Mouse (Mus musculus) lung, adult 2 months (tissue): ENCODE measurements around the gene Lipc. TPM values are rescaled to one million over a fixed set of nuclear protein-coding genes. Genes with fewer than 3 reads are reported as not detected.
A peak's percentile ranks its signal among the peaks of the same experiment; 100 is the strongest.

Experiments used
- DNase-seq: peaks from one replicate; pipeline ENCODE4 v3.0.0; 2022
- H3K4me1 ChIP-seq: fragments of 200-500 bp; 2 replicates; pipeline ENCODE4 v1.6.1; 2011; ENCODE audit warnings: low read length; ENCODE audit not compliant: control insufficient read depth, insufficient read depth
- H3K4me3 ChIP-seq: fragments of 200-500 bp; replicated peaks from 2 replicates; pipeline ENCODE3; 2011; ENCODE audit warnings: low read depth, mild to moderate bottlenecking, control low read depth, low read length; ENCODE audit errors: extremely low read depth
- CTCF ChIP-seq: fragments of 200-500 bp; IDR thresholded peaks from 2 replicates; pipeline ENCODE4 v1.5.1; 2011; ENCODE audit warnings: mild to moderate bottlenecking, low read length, control low read depth; ENCODE audit not compliant: insufficient read depth
- POLR2A ChIP-seq: fragments of 200-500 bp; IDR thresholded peaks from 2 replicates; pipeline ENCODE4 v1.6.1; 2011; ENCODE audit warnings: low read depth, mild to moderate bottlenecking, control low read depth, low read length, borderline replicate concordance; ENCODE audit errors: extremely low read depth
- WGBS: fragments of 180-500 bp; shearing (Covaris S2); methylation state at CpG from one replicate; pipeline ENCODE4 v1.1.7; 2018; 5-methylcytosine and 5-hydroxymethylcytosine counted together
- polyA plus RNA-seq: library from polyadenylated mRNA; depleted of rRNA; stranded (reverse); fragments of >200 nt; gene quantifications from 2 replicates; pipeline ENCODE4 v1.2.3, GENCODE M21; 2012

Gene Lipc
- polyA plus RNA-seq, 1 experiment = 0.25 TPM

DNA sequence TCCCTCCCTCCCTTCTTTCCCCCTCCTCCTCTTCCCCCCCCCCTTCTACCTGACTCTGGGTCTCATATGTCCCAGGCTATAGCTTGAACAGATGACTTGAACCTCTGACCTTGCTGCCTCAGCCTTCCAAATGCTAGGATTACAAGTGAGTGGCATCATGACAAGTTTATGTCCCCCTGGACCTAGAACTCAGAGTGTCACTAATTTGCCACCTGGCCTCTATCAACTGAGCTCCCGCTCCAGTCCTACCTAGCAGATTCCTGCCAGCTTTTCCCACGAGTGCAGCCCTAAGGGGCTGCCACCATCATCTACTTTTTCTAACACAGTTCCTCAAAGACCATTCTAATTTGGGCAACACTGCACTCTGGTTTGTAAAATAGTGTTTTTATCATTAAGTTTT lies 13.2 kb downstream of the Lipc start:
- no peak for TF ChIP-seq POLR2A
- H3K4me3 ChIP-seq = no peak overlapping the region
- no peak for DNase-seq
- peaks cover 6% of the 10 kb centered on the region for H3K4me1 ChIP-seq
- WGBS = 76% methylated on average over 2 of the region's 2 CpGs

DNA sequence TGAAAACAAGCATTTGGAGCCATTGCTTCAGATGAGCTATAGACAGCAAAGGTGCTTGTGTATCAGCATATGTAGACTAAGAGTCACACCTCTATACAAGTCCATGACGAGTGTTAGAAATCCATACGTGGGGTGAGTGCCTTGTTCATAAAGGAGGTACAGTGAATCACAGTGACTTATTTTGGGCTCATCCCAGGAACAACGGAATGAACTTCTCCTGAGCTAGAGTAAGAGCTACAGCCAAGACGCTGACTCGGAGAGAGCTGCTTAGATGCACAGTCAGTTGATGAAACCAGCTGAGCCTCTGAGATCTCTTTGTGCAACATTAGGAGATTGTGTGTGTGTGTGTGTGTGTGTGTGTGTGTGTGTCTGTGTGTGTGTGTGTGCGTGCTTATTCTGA lies 13.9 kb downstream of the Lipc start:
- TF ChIP-seq CTCF (no peak), POLR2A (no peak)
- Histone ChIP-seq H3K4me1 (peaks cover 6% of the 10 kb centered on the region), H3K4me3 (no peak overlapping the region)
- DNase-seq = no peak
- WGBS = 85% methylated on average over 6 of the region's 6 CpGs

GRCm38 (mm10) chr9:70934587-70935295 lies 17.3 kb downstream of the Lipc start:
- no peak for DNase-seq
- WGBS = 80% methylated on average over 8 of the region's 8 CpGs
- Histone ChIP-seq H3K4me1 (no peaks in the 10 kb centered on the region), H3K4me3 (no peak overlapping the region)
- TF ChIP-seq CTCF (no peak), POLR2A (no peak)

DNA sequence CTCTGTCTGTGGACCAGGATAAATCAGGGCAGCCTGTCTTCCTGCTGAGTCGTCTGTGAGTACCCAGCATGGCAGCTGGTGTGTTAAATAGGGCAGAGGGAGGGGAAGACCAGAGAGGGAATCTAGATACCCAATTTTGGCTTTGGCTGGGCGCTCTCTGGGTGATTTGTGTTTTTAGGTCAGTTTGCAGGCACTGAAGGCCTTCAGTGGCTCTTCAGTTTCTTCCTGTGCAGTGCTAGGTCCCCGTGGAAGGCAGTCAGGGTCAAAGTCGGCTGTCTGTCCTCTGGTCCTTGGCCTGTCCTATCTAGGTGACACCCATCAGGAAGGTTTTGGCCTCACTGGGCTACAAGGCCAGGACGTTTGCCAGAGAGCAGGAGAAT lies 21.4 kb downstream of the Lipc start:
- H3K4me1 ChIP-seq = no peaks in the 10 kb centered on the region
- no peak overlapping the region for H3K4me3 ChIP-seq
- 51% methylated on average over 5 of the region's 5 CpGs for WGBS
- TF ChIP-seq CTCF (no peak), POLR2A (no peak)
- DNase-seq = no peak

- no peaks in the 10 kb centered on the region for H3K4me1 ChIP-seq
- 51% methylated on average over 15 of the region's 15 CpGs for WGBS
- TF ChIP-seq POLR2A = no peak
- peak; percentile 57 for TF ChIP-seq CTCF
- DNase-seq = no peak
- no peak overlapping the region for H3K4me3 ChIP-seq
Observed at GRCm38 (mm10) chr9:70929840-70930640, 22.0 kb downstream of the Lipc start.

GRCm38 (mm10) chr9:70928472-70928871 lies 23.6 kb downstream of the Lipc start:
- DNase-seq = no peak
- 87% methylated on average over 1 of the region's 1 CpGs for WGBS
- H3K4me3 ChIP-seq = no peak overlapping the region
- TF ChIP-seq CTCF (no peak), POLR2A (no peak)
- H3K4me1 ChIP-seq = no peaks in the 10 kb centered on the region

GRCm38 (mm10) chr9:70927701-70928100 lies 24.3 kb downstream of the Lipc start:
- DNase-seq = no peak
- no peaks in the 10 kb centered on the region for H3K4me1 ChIP-seq
- H3K4me3 ChIP-seq = no peak overlapping the region
- TF ChIP-seq POLR2A (no peak), CTCF (no peak)

DNA sequence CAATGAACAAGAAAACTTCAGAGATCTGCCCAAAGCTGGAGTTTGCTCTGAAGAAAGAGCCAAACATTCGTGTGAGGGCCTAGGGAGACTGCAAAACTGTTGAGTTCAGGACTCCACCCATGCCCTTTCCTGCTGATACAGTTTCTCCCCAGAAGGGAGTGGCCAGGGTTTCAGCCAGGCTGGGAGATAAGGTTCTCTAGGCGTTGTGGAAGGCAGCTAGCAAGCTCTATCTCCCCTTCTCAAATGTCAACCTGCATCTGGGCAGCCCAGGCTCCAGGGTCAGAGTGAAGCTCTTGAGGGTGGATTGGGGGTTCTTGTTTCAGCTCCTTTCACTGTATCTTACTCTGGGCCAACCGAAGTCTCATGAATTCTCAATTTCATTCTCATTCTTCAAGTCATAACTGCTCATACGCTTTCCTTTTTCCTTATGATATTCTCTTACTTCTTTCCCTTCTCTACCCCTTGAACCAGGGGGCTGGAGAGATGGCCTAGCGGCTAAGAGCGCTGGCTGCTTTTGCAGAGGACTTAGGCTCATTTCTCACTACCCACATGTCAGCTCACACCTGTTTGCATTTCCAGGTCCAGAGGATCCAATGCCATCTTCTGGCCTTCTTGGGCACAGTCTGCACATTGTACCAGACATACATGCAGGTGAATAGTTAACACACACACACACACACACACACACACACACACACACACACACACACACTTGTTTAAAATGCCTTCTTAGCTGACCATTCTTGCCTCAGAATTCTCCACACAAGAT lies 25.0 kb downstream of the Lipc start:
- Histone ChIP-seq H3K4me1 (peaks cover 2% of the 10 kb centered on the region), H3K4me3 (no peak overlapping the region)
- DNase-seq = no peak
- no peak for TF ChIP-seq POLR2A
- TF ChIP-seq CTCF = no peak
- 66% methylated on average over 6 of the region's 6 CpGs for WGBS

DNA sequence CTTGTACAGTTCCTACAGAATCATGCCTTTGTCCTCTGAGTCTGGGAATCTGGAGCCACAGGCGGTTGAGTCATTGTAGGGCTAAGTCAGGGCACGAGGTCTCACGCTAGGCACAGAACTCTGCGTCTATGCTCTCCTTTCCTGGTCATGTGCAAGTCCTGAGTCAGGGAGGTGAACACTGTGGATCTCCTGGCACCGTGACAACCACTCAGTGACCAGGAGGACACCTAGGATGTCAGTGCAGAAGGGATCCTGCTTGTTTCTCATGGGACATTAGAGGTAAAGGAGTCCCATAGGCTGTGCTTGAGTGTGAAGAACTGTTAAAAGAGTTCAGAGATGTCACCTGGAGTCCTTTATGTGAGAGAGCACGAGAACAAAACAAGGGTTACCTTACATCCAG lies 26.8 kb downstream of the Lipc start:
- DNase-seq = no peak
- H3K4me3 ChIP-seq = no peak overlapping the region
- H3K4me1 ChIP-seq = peaks cover 2% of the 10 kb centered on the region
- 92% methylated on average over 6 of the region's 6 CpGs for WGBS
- no peak for TF ChIP-seq POLR2A
- TF ChIP-seq CTCF = no peak
